Mouse (Mus musculus) gastrocnemius, postnatal 4 days (tissue): ENCODE results near the gene Tdrd3. TPM values are rescaled to one million over a fixed set of nuclear protein-coding genes. Genes with fewer than 3 reads are reported as not detected.

Source experiments
- DNase-seq, 2 experiments: peaks; one replicate each; pipeline ENCODE4 v3.0.0; 2021 to 2022; ENCODE audit warnings: low spot score in 2 of 2, mixed read lengths in 2 of 2
- total RNA-seq, 2 experiments: library from RNA; stranded (reverse); gene quantifications; 2 replicates each; pipeline ENCODE4 v1.2.3; 2021

Gene Tdrd3
- total RNA-seq, 2 experiments from 2014 or later, result 38.4 to 48.7 TPM

DNA sequence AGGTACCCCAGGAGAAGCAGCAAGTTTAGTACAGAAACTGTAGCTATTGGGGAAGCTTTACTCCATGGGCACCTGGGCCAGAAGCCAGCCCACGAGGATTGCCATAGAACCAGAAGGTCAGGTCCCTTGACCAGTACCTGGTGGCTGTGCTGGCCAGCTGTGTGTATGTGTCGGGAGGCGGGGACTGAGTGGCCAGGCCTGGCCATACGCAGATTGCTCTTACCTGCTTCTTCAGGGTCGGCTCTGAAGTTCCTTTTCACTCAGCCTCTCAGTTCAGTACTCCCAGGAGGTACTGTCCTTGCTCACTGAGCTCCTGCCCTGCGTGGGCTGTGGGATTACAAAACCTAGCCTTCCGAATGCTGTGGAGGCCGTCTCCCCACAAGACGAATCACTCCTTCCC lies 147.4 kb downstream of the Tdrd3 start:
- no peak for DNase-seq

DNA sequence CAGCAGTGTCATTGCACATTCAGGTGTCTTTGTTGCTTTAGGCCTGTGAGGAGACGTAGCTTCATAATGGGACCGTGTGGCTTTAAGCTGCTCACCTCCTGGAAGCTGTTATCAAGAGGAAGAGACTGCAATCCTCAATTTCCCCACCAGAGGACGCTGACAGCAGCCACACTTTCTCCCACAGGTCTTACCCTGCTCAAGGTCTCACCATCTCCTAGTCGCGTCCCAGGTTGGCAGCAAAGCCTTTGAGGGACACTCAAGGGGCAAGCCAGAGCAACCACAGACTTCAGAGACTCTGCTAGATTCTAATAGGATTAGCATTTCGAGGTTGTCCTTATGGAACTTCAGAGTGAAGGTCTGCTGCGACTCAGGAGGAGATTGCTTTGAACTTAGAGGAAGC lies 149.8 kb downstream of the Tdrd3 start:
- peak in 1 of 2 experiments; percentile 19 for DNase-seq

DNA sequence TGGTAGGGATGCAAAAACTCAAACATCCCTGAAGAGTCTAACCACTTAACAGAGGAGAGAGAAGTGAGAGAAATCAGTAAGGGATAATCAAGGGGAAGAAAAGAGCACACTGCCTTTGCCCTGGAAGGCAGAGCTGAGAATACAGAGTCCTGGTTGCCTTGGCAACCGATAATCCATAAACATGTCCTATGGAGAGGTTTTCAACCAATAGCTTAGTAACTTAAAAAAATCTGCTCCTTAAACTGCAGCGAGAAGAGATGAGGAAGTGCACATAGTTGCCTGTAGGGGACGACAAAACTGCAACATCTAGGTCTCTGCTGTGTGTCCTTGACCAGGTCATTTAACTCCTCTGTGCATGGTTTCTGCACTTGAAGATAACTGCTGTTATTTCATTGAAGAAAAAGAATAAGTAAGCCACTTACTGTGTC lies 150.6 kb downstream of the Tdrd3 start:
- no peak for DNase-seq

DNA sequence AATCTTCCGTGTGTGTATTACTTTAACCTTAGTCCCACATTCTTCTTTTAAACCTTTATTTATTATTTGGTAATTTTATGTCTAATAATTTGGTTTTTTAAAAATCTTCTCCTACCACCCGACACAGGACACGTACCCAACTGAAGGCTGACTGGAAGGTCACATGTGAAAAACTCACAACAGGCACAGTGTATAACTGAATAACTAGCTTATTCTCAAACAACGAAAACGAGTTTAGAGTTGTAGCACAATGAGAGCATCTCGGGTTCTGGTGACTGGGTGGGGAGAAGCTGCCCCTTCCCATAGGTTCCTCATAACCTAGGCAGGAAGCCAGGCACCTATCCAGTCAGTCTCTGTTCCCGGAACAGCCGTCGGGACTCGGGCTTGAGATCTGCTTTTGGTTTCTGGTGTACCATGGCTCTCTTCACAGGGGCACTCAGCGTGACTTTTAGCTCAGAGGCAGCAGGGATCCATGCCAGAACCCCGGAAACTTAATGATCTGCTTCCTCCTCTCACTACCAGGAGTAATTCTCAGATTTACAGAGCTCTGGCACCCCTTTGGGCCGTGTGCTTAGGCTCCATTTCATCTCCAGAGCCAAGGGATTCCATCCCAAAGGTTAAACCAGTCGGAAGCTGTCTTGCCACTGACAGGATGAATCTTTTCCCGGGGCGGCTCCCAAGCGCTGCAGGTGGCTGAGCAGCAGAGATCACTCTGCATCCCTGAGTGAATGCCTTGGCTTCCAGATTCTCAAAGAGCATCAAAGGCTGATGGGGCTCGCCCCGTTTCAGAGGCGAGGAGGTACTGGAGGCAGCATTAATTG lies 151.4 kb downstream of the Tdrd3 start:
- peak; percentile 24 to 41 for DNase-seq

DNA sequence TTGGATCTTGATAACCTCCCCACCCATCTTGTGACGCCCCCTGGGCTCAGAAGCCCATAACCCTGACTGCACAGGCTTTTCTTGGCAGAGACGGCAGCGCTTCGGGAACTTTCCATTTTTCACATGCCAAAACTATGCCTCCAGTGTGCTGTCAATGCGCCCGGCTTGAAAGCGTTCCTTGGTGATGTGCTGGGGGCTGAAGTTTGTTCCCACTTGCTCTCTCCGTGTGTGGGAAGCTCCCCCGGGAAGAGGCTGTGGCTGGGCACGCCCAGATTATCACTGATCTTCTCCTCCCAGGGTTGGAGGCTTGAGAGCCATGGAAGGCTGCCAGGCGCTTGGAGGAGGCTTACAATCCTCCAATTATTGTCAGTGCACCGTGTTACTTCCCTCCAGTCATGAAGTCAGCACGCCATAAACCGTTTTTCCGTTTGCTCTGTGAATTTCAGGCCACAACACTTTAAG lies 152.0 kb downstream of the Tdrd3 start:
- peak; percentile 64 to 82 for DNase-seq

DNA sequence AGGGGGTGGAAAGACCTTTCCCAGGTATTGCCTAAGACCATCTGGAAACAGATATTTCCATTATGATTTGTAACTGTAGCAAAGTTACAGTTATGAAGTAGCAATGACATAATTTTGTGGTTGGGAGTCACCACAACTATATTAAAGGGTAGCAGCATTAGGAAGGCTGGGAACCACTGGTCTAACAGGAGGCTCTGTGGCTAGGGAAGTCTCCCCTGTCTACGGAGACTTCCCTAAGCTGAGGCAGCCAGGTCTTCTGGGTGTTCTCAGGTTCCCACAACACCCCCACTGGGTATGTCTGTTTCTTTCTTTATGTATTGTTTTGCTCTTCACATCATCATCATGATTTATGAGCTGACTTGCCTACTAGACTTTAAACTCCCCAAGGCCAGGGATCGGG lies 153.0 kb downstream of the Tdrd3 start:
- DNase-seq, result no peak

DNA sequence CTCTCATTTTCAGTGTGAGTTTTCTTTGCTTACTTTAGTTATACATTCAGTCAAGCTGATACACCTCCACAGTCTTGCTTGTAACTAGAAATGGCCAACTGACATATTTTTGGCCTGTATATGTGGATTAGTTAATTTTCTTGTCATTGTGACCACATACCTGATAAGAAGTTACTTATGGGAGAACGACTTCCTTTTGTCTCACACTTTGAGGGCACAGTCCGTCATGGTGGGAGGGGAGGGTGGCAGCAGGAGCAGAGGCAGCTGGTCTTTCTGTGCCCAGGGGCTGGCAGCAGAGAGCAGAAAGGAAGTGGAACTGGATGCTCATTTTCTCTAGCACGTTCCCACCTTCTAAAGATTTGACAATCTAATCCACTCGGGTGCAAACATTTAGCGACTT lies 156.0 kb downstream of the Tdrd3 start:
- no peak for DNase-seq

DNA sequence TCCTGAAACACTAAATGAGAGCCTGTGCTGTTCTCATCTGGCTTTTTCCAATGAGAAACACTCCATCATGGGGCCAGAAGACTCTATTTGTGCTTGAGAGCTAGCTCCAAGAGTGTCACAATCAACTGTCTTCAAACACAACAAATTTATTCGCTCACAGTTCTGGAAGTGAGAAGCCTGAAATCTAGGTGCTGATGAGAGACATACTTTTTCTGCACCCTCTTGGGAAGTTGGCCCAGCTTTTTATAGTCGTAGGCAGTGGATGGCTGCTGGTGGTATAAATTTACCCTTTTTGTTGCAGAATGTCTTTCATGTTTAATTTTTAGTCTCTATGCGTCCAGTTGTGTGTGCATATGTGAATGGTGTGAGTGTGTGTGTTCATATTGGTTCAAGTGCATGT lies 166.2 kb downstream of the Tdrd3 start:
- no peak for DNase-seq
